Mouse (Mus musculus) liver, adult 2 months (tissue): ENCODE data around the gene Fgfr1op. TPM values are rescaled to one million over a fixed set of nuclear protein-coding genes. Genes with fewer than 3 reads are reported as not detected.
"Not testable (repeated sequence)": the region's sequence is repeated elsewhere in the genome, so short reads cannot be mapped to it uniquely, and the experiment has no call there.

ENCODE experiments used
- DNase-seq: peaks from one replicate; pipeline ENCODE4 v3.0.0-alpha.2; 2011; ENCODE audit warnings: low read depth, low spot score; ENCODE audit errors: extremely low read depth
- H3K27ac ChIP-seq: fragments of 200-500 bp; replicated peaks from 2 replicates; pipeline ENCODE4 v1.5.1; 2012; ENCODE audit warnings: low read depth, mild to moderate bottlenecking, control low read depth, inconsistent platforms, low read length; ENCODE audit not compliant: insufficient read depth
- H3K27me3 ChIP-seq: fragments of 200-500 bp; 2 replicates; pipeline ENCODE4 v1.6.1; 2012; ENCODE audit warnings: mild to moderate bottlenecking, moderate library complexity, low read length, inconsistent platforms; ENCODE audit not compliant: control insufficient read depth, insufficient read depth
- H3K36me3 ChIP-seq: fragments of 200-500 bp; 2 replicates; pipeline ENCODE4 v1.6.1; 2012; ENCODE audit warnings: low read length, inconsistent platforms; ENCODE audit not compliant: control insufficient read depth, insufficient read depth
- H3K4me1 ChIP-seq: fragments of 200-500 bp; 2 replicates; pipeline ENCODE4 v1.6.1; 2011; ENCODE audit warnings: low read length; ENCODE audit not compliant: control insufficient read depth, insufficient read depth
- H3K4me3 ChIP-seq: fragments of 200-500 bp; 2 replicates; pipeline ENCODE4 v1.5.1; 2011; ENCODE audit warnings: low read depth, mild to moderate bottlenecking, control low read depth, low read length, moderate library complexity; ENCODE audit not compliant: insufficient read depth
- H3K79me2 ChIP-seq: fragments of 200-500 bp; 2 replicates; pipeline ENCODE4 v1.6.1; 2012; ENCODE audit warnings: inconsistent platforms, mild to moderate bottlenecking, low read length, moderate library complexity; ENCODE audit not compliant: control insufficient read depth, insufficient read depth
- H3K9ac ChIP-seq: fragments of 200-500 bp; 2 replicates; pipeline ENCODE4 v1.6.1; 2012; ENCODE audit warnings: low read depth, mild to moderate bottlenecking, control low read depth, inconsistent platforms, low read length
- WGBS: fragments of 180-500 bp; shearing (Covaris S2); methylation state at CpG from one replicate; pipeline ENCODE4 v1.1.7; 2018; 5-methylcytosine and 5-hydroxymethylcytosine counted together
- polyA plus RNA-seq: library from polyadenylated mRNA; depleted of rRNA; stranded (reverse); fragments of >200 nt; gene quantifications from 2 replicates; pipeline ENCODE4 v1.2.3, GENCODE M21; 2012
- total RNA-seq: library from RNA; depleted of rRNA; stranded (reverse); fragments of >200 nt; gene quantifications from 2 replicates; pipeline ENCODE4 v1.2.3, GENCODE M21; 2014

Gene Fgfr1op
- total and polyA plus RNA-seq, 2 experiments = 1.8 to 10.5 TPM

DNA sequence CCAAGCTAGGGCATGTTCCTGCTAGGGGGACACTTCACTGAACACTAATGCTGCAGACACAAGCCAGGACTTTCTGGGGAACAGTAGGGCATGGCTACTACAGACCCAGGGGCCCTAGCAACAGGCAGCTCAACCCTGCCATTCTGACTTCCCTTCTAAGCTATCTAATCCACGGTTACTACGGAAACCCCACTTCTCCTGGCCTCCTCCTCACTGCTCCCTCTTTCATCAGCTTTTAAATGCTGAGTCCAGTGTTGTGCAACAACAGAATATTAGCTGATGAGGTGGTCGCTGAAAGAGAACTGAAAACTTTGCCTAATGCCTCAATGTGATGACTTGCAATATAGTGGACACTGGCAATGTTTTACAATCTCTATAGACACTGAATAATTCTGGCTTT is 25.1 kb upstream of the Fgfr1op start:
- H3K4me1 ChIP-seq, H3K9ac ChIP-seq, H3K27me3 ChIP-seq, H3K36me3 ChIP-seq, H3K27ac ChIP-seq, DNase-seq, H3K79me2 ChIP-seq, H3K4me3 ChIP-seq: not testable (repeated sequence)
- 85% methylated on average over 3 of the region's 3 CpGs for WGBS

DNA sequence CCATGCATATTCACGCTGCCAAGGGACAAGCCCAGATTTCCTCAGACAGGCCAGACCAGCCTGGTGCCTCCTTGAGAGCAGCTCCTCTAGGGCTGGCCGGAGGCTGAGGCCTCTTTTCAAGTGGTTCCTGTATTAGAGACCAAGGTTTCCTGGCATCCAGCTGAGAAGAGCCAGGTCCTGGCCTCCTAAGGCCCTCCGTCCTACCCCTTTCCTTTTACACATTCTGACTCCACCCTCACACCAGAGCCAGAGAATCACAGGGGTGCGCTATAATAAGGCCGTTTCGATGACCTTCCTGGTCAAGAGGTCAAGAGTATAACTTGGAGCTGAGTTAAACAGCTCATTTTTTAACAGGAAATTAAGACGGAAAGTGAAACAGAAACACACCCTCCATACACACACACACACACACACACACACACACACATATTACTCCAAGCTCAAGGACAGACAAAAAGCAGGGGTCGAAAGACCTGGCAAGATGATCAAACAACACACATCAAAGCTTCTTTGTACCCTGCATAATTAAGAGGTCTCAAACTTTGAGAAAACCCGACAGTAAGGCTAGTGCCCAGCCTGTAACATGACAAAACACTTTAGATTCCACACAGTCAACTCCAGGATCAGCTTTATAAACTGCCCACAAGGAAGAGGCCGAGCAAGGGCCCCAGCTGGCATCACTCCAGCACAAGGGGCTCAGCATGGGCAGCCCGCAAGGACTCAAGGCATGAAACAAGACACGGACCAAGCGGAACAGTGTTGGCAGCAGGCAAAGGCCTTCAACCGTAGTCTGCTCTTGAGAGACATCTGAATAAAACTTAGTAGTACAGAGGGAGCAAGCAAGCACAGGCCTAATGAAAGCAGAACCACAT is 21.3 kb upstream of the Fgfr1op start:
- DNase-seq = peak; percentile 24

GRCm38 (mm10) chr17:8146931-8147330 is 18.4 kb upstream of the Fgfr1op start:
- not testable (repeated sequence) for H3K27ac ChIP-seq

More for the DNA sequence above, 21.3 kb upstream of the Fgfr1op start:
- H3K27me3 ChIP-seq, H3K9ac ChIP-seq, H3K36me3 ChIP-seq, H3K79me2 ChIP-seq, H3K4me1 ChIP-seq, H3K4me3 ChIP-seq: not testable (repeated sequence)
- WGBS = 53% methylated on average over 10 of the region's 14 CpGs
- peak overlapping the region; percentile 29; the same call in 1 of the 2 replicates for H3K27ac ChIP-seq

GRCm38 (mm10) chr17:8147439-8148316 is 17.6 kb upstream of the Fgfr1op start, which contains the start of the genes Gm49673 and Rnaset2a:
TSS of gene Gm49673 (minus strand) at chr17:8147788.
TSS of gene Rnaset2a (minus strand) at chr17:8148097.
- peak within 1 kb of the TSS; percentile 84 for H3K9ac ChIP-seq
- peak; percentile 19 for DNase-seq
- H3K79me2 ChIP-seq, H3K27me3 ChIP-seq, H3K36me3 ChIP-seq, H3K4me1 ChIP-seq: not testable (repeated sequence)
- peak within 1 kb of the TSS; percentile 66 for H3K27ac ChIP-seq
- peak within 1 kb of the TSS; percentile 60 for H3K4me3 ChIP-seq
- WGBS = 2% methylated on average over 49 of the region's 67 CpGs

More at GRCm38 (mm10) chr17:8146931-8147330, 18.4 kb upstream of the Fgfr1op start:
- not testable (repeated sequence) for H3K27me3 ChIP-seq, H3K4me1 ChIP-seq, H3K36me3 ChIP-seq, H3K79me2 ChIP-seq
- Histone ChIP-seq H3K4me3 (peak overlapping the region; percentile 60), H3K9ac (peak overlapping the region; percentile 42; the same call in 1 of the 2 replicates)
- 7% methylated on average over 5 of the region's 5 CpGs for WGBS
- DNase-seq = peak; percentile 60

DNA sequence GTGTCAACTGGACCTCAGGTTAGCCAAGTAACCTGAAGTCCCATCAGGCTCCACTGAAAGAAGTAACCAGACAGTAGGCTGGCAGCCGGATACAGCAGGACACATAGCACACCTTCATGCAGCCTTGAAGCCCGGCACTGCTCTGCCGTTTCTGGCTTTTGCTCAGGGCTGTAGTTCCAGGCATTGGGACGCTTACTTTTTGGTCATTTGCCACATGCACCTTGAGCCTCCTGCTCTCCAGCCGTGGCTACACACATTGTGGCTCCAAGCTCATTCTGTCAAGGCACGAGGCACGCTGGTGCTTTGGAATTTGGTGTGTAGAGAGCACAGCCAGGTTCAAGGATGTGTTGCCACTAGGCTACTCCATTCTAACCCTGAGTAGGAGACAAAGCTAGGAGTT is 10.3 kb upstream of the Fgfr1op start:
- H3K9ac ChIP-seq = not testable (repeated sequence)

DNA sequence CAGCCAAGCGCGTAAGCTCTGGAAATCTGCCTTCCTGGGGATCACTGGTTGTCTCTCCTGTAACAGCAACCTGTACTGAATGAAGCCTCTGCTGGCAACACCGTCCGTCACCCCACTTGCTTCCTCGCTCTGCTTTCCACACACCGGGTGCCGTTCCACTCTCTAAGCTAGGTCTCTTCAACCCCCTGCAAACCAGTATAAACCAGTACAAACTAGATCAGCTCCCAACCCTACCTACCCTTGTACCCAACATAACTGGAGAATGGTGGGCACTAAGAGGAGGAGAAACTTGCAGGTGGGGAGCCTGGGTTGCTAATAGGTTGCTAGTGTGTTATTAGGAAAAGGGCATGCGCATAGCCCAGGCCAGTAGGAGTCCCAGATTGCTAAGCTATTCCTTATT is 9.3 kb upstream of the Fgfr1op start:
- WGBS = 100% methylated on average over 1 of the region's 8 CpGs
- not testable (repeated sequence) for H3K4me1 ChIP-seq, H3K79me2 ChIP-seq

More for the DNA sequence above, 10.3 kb upstream of the Fgfr1op start:
- H3K36me3 ChIP-seq, H3K27ac ChIP-seq, H3K4me1 ChIP-seq, H3K27me3 ChIP-seq, H3K4me3 ChIP-seq, H3K79me2 ChIP-seq: not testable (repeated sequence)
- WGBS = 61% methylated on average over 7 of the region's 7 CpGs
- peak; percentile 36 for DNase-seq

GRCm38 (mm10) chr17:8158627-8159026 is 6.7 kb upstream of the Fgfr1op start:
- not testable (repeated sequence) for H3K36me3 ChIP-seq, H3K79me2 ChIP-seq, H3K27ac ChIP-seq, DNase-seq, H3K4me3 ChIP-seq, H3K4me1 ChIP-seq, H3K9ac ChIP-seq, H3K27me3 ChIP-seq
- no CpG with 5 or more reads among the region's 1 CpGs for WGBS

More for the DNA sequence above, 9.3 kb upstream of the Fgfr1op start:
- H3K9ac ChIP-seq, DNase-seq, H3K4me3 ChIP-seq, H3K27me3 ChIP-seq, H3K27ac ChIP-seq, H3K36me3 ChIP-seq: not testable (repeated sequence)
